Mouse (Mus musculus) lung, embryonic 16.5 days (tissue): ENCODE results near the gene Pea15a. TPM values are rescaled to one million over a fixed set of nuclear protein-coding genes. Genes with fewer than 3 reads are reported as not detected.
"Not testable (repeated sequence)": the region's sequence is repeated elsewhere in the genome, so short reads cannot be mapped to it uniquely, and the experiment has no call there.

Source experiments
- ATAC-seq: fragments of 200-750 bp; cut with Nextera tagmentation; 2 replicates; pipeline ENCODE4 v1.8.0; 2017; ENCODE audit warnings: low read depth, mild to moderate bottlenecking, moderate library complexity
- H3K27ac ChIP-seq: fragments of 300-500 bp; sonication (generic); 2 replicates; pipeline ENCODE4 v1.5.1; 2014; ENCODE audit warnings: mild to moderate bottlenecking, control low read depth, low read length
- H3K27me3 ChIP-seq: fragments of 300-500 bp; sonication (generic); 2 replicates; pipeline ENCODE4 v1.6.1; 2014; ENCODE audit warnings: low read depth, low read length, mixed read lengths; ENCODE audit not compliant: control insufficient read depth, insufficient read depth
- H3K36me3 ChIP-seq: fragments of 300-500 bp; sonication (generic); 2 replicates; pipeline ENCODE4 v1.6.1; 2014; ENCODE audit warnings: low read length; ENCODE audit not compliant: control insufficient read depth, insufficient read depth
- H3K4me1 ChIP-seq: fragments of 300-500 bp; sonication (generic); replicated peaks from 2 replicates; pipeline ENCODE4 v1.6.1; 2014; ENCODE audit warnings: low read length, mixed read lengths; ENCODE audit not compliant: control insufficient read depth, insufficient read depth
- H3K4me2 ChIP-seq: fragments of 300-500 bp; sonication (generic); 2 replicates; pipeline ENCODE4 v1.6.1; 2014; ENCODE audit warnings: low read depth, low read length, control low read depth
- H3K4me3 ChIP-seq: fragments of 300-500 bp; sonication (generic); 2 replicates; pipeline ENCODE4 v1.5.1; 2014; ENCODE audit warnings: mild to moderate bottlenecking, low read length, control low read depth
- H3K9ac ChIP-seq: fragments of 300-500 bp; sonication (generic); 2 replicates; pipeline ENCODE4 v1.6.1; 2014; ENCODE audit warnings: low read length, control low read depth
- H3K9me3 ChIP-seq: fragments of 300-500 bp; sonication (generic); 2 replicates; pipeline ENCODE4 v1.6.1; 2016; ENCODE audit warnings: low read length; ENCODE audit not compliant: control insufficient read depth
- WGBS: fragments of 180-500 bp; shearing (Covaris S2); extraction: QIAGEN DNeasy Blood & Tissue Kit; methylation state at CpG from one replicate; pipeline ENCODE4 v1.1.7; 2014; 5-methylcytosine and 5-hydroxymethylcytosine counted together
- polyA plus RNA-seq: library from polyadenylated mRNA; unstranded; fragments of >200 nt; fragmentation: Nextera tagmentation; extraction: Ambion mirVana; gene quantifications from 2 replicates; pipeline ENCODE4 v1.2.1, GENCODE M21; 2015

Gene Pea15a
- 139 and 147 TPM in 2 replicates for polyA plus RNA-seq

DNA sequence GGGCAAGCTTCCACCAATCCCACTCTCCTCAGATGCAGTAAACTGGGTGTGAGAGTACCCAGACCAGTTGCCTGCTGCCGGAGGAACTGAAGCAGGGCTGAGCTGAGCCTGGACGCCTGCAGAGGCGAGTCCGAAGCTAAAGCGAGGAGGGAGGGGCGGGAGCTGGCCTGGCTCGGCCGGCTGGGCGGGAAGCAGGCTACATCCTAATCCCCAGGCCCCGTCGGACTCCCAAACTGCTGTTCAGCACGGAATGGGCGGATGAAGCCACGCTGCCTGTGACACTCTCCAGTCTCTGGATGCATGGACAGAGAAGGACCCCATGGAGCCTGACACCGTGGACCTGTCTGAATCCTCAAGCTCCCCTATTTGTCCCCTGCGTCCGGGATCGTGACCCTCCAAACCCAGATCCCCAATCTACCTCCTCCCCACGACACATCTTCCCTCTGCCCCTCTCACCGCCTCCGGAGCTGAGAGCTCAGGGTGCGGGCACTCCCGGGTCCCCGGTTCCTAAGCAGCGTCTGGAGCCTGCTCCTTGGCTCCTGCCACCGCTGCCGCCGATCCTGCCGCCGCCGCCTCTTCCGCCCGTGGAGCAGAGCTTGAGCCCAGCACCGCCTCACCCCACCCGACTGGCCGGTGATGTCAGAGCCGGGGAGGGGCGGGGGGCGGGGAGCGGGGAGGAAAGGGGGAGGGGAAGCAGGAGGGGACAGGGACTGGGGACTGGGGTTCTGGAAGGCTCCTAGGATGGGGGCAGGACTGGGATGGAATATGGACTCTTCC lies at the start of gene Pea15a:
TSS of gene Pea15a (minus strand) at position 664 of the 777 bp plus-strand sequence.
- Histone ChIP-seq H3K27ac (peak within 1 kb of the TSS; percentile 80), H3K36me3 (no peaks in the 10 kb centered on the region; the same call in 1 of the 2 replicates), H3K9ac (peak within 1 kb of the TSS; percentile 80), H3K4me3 (peak within 1 kb of the TSS; percentile 71), H3K27me3 (no peaks in the 10 kb centered on the region), H3K4me1 (peaks cover 54% of the 10 kb centered on the region), H3K4me2 (peak within 1 kb of the TSS; percentile 60), H3K9me3 (no peaks in the 10 kb centered on the region)
- WGBS, result under 1% methylated on average over 37 of the region's 40 CpGs
- peak; percentile 88 for ATAC-seq

DNA sequence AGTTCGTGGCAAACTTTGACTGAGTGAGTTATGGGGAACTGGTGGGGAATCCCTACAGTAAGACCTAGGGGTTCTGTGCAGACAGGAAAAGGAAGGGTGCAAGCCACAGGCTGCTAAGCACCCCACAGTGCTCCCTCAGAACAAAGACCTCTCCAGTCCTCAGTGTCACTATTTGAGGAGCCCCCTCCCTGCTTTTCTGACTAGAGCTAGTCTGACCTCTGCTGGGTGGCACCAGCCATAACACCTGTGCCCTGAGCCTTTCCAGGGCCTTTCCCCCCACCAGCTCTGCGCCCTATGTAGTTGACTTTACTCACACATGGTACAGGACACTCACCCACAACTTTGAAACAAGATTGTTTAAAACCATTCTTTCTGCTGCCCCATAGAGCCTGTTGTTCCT lies 41.1 kb upstream of the Pea15a start:
- WGBS, result 44% methylated on average over 2 of the region's 2 CpGs
- 0 out of 2 replicates have a peak, but pooled peaks have one; percentile 31 for ATAC-seq

DNA sequence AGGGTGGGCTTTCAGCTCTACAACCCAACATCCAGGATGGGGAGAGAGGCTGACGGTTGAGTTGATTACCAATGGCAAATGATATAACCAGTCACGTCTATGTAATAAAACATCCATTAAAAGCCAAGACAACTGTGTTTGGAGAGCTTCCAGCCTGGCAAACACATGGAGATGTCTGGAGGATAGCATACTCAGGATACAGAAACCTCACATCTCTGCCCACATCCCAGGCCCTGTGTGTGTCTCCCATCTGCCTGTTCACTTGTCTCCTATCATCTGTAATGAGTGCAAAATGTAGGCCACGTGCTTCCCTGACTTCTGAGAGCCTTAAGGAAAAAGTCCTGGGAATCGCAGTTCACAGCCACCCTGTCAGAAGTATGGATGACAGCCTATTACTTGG lies 40.6 kb upstream of the Pea15a start:
- 69% methylated on average over 4 of the region's 4 CpGs for WGBS

More for the DNA sequence above, 41.1 kb upstream of the Pea15a start:
- H3K4me3 ChIP-seq, result no peak overlapping the region
- H3K27ac ChIP-seq, result no peak overlapping the region
- no peaks in the 10 kb centered on the region for H3K9me3 ChIP-seq
- H3K4me1 ChIP-seq, result no peaks in the 10 kb centered on the region
- H3K9ac ChIP-seq, result no peak overlapping the region
- H3K4me2 ChIP-seq, result no peak overlapping the region
- H3K27me3 ChIP-seq, result peaks cover 11% of the 10 kb centered on the region
- H3K36me3 ChIP-seq, result no peaks in the 10 kb centered on the region

DNA sequence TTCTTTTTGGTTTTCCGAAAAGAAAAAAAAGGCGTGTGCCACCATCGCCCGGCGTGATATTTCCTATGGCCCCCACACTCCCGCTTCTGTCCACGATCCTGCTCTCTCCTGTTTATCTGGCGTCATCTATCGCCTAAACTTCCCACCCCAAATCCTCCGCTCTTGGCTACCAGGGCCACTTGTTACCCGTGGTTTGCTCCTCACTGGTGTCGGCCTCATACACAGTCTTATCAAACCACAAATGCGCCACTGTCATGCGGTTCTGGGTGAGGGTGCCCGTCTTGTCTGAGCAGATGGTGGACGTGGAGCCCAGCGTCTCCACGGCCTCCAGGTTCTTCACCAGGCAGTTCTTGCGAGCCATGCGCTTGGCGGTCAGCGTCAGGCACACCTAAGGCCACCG lies 38.0 kb upstream of the Pea15a start:
- H3K9ac ChIP-seq, H3K4me1 ChIP-seq, H3K27ac ChIP-seq, ATAC-seq, H3K36me3 ChIP-seq, H3K9me3 ChIP-seq: not testable (repeated sequence)
- peaks cover 11% of the 10 kb centered on the region for H3K27me3 ChIP-seq
- peak overlapping the region; percentile 25 for H3K4me2 ChIP-seq
- 0 out of 2 replicates have a peak overlapping the region, but pooled peaks have one; percentile 4 for H3K4me3 ChIP-seq
- 25% methylated on average over 23 of the region's 23 CpGs for WGBS

More for the DNA sequence above, 40.6 kb upstream of the Pea15a start:
- Histone ChIP-seq H3K27ac (no peak overlapping the region), H3K4me2 (no peak overlapping the region), H3K4me3 (no peak overlapping the region), H3K27me3 (peaks cover 11% of the 10 kb centered on the region), H3K9ac (no peak overlapping the region), H3K36me3 (no peaks in the 10 kb centered on the region), H3K9me3 (no peaks in the 10 kb centered on the region), H3K4me1 (no peaks in the 10 kb centered on the region)
- no peak for ATAC-seq

DNA sequence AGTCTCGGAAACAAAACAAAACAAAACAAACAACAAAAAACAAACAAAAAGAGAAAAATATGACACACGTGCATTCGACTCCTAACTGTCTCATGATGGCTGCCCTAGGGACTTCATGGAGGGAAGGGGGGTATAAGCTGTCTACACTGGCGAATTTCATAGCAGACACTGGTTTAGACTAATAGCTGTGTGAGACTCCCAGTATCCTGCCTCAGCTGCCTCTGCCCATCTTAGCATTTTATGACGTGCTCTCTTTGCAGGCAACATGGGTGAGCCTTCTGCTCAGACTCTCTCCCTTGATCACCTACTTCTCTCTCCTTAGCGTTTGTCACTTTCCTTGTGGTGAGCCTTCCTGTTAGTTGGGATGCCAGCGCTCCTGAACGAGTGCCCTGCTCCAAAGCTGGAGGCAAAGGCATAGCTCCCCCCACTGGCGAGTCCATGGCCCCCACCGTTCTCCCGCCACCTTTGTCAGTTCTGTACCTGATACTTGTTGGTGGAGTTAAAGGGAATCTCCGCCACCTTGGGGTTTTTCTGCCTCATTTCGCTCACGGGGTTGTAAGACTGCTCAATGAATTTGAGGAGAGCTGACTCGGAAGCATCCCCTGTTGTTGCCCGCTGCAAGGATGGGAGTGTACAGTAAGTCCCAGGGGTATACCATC lies 37.1 kb upstream of the Pea15a start:
- WGBS, result 30% methylated on average over 16 of the region's 16 CpGs
- Histone ChIP-seq H3K27me3 (peaks cover 11% of the 10 kb centered on the region), H3K4me3 (no peak overlapping the region), H3K4me2 (peak overlapping the region; percentile 25; the same call in 1 of the 2 replicates), H3K9ac (no peak overlapping the region), H3K9me3 (no peaks in the 10 kb centered on the region), H3K36me3 (no peaks in the 10 kb centered on the region), H3K27ac (no peak overlapping the region), H3K4me1 (no peaks in the 10 kb centered on the region)
- no peak for ATAC-seq

DNA sequence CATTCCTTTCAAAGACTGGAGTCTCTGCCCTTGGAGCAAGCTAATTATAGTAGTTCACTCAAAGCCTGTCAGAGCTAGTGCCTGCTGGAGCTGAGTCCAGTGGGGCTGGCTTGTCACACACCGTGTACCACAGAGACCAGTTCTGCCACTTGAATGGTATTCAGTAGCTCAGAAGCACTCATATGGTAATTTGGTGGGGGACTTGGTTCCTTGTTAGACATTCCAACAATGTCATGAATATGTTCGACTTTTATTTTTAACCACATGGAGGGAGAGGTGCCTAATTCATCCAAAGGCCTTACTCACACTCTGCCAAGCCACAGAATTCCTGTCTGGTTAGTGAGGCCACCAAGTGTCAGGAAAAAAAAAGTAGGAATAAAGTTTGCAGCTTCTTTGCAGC lies 35.8 kb upstream of the Pea15a start:
- Histone ChIP-seq H3K27ac (no peak overlapping the region), H3K9ac (no peak overlapping the region), H3K36me3 (no peaks in the 10 kb centered on the region), H3K4me1 (no peaks in the 10 kb centered on the region), H3K4me2 (no peak overlapping the region), H3K4me3 (no peak overlapping the region), H3K27me3 (peaks cover 11% of the 10 kb centered on the region), H3K9me3 (no peaks in the 10 kb centered on the region)
- ATAC-seq, result peak; percentile 75
- WGBS, result 29% methylated on average over 2 of the region's 2 CpGs

DNA sequence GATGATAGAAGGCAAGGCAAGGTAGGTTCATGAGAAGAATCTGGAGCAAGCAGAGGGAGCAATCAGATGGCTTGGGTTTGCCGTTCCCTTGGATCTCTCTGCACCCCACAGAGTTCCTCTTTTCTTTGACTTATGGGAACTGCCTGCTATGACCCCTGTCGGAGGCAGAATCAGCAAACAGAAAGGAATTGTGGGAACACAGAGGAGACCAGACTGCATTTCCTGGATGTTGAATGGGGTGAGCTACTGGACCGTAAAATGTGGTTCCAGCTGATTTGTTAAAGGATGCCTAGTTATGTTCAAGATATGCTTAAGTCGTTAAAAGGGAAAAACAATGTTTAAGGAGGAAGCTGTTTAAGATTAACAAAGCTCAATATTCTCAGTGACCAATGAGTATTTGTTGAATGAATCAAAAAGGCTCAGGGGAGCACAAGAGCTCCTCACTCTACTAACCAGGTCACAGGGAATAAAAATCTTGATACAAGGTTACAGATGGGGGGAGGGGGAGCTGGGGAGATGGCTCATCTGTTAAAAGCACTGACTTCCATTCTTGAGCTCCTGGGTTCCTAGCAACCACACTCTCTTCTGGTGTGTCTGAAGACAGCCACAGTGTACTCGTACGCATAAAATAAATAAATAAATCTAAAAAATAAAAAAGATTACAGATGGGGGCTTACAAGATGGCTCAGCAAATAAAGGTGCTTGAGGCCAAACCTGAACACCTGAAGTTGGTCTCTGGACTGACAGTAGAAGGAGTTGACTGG lies 34.5 kb upstream of the Pea15a start:
- ATAC-seq, result no peak
- Histone ChIP-seq H3K36me3 (no peaks in the 10 kb centered on the region), H3K4me2 (no peak overlapping the region), H3K9ac (no peak overlapping the region), H3K9me3 (no peaks in the 10 kb centered on the region), H3K27ac (no peak overlapping the region), H3K27me3 (peaks cover 11% of the 10 kb centered on the region), H3K4me3 (no peak overlapping the region), H3K4me1 (no peaks in the 10 kb centered on the region)
- 65% methylated on average over 6 of the region's 6 CpGs for WGBS

DNA sequence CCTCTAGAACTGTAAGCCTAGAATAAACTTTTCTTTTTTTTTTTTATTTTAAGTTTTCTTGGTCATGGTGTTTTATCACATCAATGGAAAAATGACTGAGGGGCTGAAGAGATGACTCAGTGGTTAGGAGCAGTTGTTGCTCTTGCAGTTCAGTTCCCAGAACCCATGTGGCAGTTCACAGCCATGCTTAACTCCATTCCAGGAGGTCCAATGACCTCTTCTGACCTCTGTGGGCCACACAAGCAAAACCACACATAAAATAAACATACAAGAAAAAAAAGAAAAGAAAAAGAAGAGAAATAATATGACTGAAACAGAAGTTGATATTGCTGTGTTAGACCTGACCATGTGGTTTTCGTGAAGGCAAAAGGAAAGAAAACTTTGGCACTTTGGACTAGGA lies 22.6 kb upstream of the Pea15a start:
- no peak for ATAC-seq
- no peak overlapping the region for H3K27ac ChIP-seq
- no peaks in the 10 kb centered on the region for H3K9me3 ChIP-seq
- H3K36me3 ChIP-seq, result no peaks in the 10 kb centered on the region
- no peak overlapping the region for H3K9ac ChIP-seq
- H3K4me2 ChIP-seq, result no peak overlapping the region
- no peak overlapping the region for H3K4me3 ChIP-seq
- no peaks in the 10 kb centered on the region for H3K4me1 ChIP-seq
- WGBS, result 83% methylated on average over 1 of the region's 1 CpGs
- H3K27me3 ChIP-seq, result no peaks in the 10 kb centered on the region

DNA sequence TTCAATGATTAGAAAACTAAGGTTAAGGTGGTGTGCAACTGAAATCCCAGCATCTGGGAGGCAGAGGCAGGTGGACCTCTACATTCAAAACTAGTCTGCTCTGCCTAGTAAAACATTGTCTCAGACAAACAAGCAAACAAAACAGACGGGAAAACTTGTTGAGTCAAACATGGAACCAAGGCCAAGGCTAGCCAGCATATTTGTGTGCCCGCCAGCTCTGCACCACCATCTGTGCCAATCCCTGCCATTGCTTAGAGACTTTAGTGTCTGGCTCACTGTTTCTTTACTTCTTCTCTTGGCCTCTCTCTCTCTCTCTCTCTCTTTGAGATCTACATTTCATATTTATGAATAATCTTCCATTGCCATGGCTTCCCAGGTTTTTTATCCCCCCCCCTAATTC lies 21.6 kb upstream of the Pea15a start:
- WGBS, result 79% methylated on average over 2 of the region's 2 CpGs
- no peaks in the 10 kb centered on the region for H3K27me3 ChIP-seq
- H3K27ac ChIP-seq, result no peak overlapping the region
- no peak overlapping the region for H3K9ac ChIP-seq
- no peaks in the 10 kb centered on the region for H3K4me1 ChIP-seq
- no peak overlapping the region for H3K4me3 ChIP-seq
- no peaks in the 10 kb centered on the region for H3K9me3 ChIP-seq
- no peak overlapping the region for H3K4me2 ChIP-seq
- no peak for ATAC-seq
- no peaks in the 10 kb centered on the region for H3K36me3 ChIP-seq
